Mouse (Mus musculus) lung, adult 18-20 months (tissue): ENCODE results near the gene Espn.

ENCODE experiments used
- DNase-seq, 2 experiments: peaks; one replicate each; pipeline ENCODE4 v3.0.0; 2022; ENCODE audit warnings: mixed read lengths in 2 of 2

Espn gene

DNA sequence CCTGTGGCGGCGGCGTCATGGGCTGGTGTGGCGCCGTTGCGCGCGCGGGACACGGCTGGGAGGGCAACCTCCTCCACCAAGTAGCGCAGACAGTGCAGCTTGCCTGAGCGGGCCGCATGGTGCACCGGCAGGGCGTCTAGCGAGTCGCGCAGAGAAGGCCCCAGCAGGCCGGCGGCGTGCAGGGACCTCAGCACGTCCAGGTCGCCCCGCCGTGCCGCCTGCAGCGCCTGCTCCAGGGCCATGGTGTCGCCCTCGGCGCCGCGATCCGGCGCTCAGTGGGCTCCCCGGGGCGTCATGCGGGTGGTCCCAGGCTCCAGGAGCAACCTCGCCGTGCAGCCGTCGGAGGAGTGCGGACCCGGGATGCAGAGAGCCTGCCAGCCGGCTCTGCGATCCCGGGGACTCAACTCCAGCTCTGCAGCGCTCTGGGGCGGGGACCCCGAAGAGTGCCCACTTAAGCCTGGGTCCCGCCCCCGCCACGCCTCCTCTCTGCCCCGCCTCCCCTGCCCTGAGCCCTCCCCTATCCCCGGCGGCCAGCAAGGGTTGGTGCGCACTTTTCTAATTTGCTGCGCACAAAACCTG is at the start of gene Espn:
Gene Espn (minus strand): TSS at position 406 of the 579 bp plus-strand sequence.
- peak; percentile 75 to 80 for DNase-seq

DNA sequence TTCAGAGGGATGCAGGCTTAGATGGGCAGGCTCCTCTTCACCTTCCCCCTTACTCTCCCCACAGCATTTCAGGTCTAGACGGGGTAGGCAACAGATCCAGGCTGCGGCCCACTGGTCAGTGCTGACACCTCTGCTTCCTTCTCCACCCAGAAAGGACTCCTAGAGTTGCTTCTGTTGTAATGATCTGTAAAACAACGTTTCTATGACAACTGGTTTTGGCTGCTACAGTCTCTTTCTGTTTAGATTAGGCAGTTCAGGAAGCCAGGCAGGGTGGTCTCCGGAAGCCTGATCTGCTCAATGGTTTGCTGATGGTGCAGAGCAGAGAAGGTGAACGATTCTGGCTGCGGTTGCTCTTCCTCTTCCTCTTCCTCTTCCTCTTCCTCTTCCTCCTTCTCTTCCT is 49.3 kb upstream of the Espn start:
- DNase-seq, result no peak

DNA sequence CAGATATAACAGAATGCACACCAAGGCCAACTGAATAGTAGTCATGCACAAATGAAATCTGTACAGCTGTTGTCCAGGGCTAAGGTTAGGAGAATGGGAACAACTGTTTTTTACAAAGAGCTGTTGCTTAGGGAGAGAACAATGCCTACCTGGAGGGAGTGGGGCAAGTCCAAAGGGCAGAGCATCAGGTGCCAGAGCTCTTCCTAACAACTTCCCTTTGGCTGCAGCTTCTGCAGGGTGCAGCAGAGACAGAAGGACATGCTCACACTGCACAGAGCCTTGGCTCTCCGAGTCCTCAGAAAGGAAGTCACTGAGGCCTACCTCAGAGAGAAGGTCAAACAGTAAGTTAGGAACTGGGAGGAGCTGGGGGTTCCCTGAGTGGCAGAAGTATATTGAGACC is 47.4 kb upstream of the Espn start:
- DNase-seq, result no peak

DNA sequence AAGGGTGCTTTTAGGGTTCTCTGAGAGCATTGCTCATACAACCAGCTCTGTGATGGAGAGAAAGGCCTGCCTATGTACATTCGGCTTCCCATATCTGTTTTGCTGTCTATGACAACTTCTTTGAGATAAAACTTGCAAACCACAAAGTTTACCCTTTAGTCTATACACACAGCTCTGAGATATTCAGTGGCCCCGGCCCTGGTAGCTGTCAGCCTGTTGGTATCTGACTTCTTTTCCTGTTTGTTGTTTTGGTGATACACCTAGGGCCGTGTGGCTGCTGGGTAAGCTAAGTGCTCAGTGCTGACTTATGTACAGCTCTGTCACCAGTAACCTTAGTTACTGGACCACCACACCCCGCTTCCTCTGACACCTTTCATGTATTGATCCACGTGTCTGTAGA is 45.4 kb upstream of the Espn start:
- DNase-seq, result no peak

DNA sequence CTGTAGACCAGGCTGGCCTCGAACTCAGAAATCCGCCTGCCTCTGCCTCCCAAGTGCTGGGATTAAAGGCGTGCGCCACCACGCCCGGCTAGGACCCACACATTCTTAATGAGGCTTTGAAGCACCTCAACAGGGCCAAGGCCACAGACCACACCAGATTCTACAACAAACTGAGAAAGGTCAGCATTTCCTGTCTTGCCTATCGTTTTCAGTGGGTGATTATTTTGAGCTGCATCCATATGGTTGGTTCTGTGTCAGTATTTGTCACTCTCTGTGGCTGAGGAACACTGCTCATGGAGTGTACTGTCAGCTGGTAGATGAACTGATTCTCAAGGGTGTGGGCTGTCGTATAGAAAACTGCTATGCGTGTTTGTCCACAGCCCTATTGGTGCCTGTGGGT is 44.1 kb upstream of the Espn start:
- DNase-seq, result no peak

DNA sequence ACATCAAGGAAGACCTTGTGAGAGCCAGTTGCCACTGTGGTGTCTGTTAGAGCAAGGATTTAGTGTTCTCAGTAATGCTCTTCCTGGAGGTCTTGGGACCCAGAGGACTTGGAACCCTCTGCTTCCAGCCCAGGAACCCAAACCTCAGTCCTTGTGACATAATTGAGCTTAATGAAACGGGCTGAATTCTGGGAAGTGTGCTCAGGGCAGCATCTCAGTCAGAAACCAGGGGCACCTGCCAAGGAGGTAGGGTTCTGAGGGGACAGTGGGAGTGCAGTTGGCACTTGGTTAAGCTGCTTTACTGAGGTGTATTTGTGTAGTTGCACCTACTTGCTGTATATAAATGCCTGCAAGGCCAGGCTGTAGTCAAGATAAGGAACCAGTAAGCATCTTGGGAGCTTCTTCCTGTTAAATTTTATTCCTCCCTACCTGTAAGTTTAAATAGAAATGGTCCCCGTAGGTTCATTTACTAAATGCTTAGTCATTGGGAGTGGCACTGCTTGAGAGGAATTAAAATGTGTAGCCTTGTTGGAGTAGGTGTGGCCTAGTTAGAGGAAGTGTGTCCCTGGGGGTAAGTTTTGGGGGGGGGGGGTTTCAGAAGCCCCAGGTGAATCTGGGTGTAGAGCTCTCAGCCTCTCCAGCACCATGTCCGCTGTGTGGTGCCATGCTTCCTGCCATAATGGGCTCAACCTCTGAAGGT is 42.5 kb upstream of the Espn start:
- no peak for DNase-seq

DNA sequence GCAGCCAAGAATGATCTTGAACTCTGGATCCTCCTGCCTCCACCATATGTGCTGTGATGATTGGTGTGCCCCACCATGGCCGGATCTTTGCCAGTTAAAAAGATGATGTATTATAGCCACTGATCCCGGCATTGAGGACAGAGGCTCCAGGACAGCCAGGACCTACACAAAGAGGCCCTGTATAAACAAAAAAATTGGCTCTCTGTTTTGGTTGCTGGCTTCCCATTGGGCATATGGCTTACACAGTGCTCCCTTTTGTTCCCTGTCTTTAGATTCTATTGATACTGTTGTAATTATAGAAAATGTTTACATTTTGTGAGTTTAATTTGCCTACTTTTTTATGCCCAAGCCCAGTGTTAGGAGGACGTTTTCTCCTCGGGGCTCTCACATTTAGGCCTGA is 40.4 kb upstream of the Espn start:
- DNase-seq, result no peak

DNA sequence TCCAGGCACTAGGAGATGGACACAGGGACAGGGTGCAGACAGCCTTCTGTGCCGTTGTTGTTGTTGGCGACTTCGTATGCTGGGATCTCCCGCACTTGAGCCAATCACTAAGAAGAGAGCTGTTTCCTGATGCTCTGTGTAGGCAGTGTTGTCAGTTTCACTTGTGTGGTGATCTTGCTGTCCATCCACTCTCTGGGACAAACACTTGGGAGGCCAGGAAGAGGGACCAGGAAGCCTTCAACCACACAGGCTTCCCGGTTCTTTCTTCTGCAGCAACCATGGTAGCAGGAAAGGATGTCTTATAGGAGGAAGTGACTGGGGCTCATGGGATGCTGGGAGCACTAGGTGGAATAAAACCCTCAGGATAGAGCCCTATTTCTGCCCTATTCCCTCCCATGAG is 38.5 kb upstream of the Espn start:
- no peak for DNase-seq

DNA sequence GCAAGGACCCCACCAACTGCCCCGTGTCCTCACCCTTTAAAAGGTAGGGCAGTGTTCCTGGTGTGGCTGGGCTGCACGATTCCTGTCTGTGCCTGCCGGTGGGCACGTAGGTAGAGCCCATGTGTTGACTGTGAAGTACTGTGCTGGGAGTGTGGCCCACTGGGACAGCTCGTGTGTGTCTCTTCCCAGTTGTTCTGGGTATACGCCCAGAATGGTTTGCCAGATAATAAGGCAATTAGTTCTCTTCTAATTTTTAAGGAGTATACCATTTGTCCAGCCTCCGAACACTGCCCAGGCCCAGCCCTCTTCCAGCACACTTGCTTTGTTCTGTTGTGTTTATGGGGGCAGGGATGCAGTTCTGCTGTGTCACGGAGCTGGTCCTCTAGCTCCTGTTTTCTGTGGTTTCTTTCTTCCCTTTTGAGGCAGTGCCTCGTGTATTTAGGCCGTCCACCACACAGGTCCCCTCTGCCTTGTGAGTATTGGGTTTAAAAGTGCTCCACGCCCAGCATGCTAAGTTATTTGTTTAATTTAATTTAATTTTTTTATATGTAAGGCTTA is 38.0 kb upstream of the Espn start:
- DNase-seq, result no peak

DNA sequence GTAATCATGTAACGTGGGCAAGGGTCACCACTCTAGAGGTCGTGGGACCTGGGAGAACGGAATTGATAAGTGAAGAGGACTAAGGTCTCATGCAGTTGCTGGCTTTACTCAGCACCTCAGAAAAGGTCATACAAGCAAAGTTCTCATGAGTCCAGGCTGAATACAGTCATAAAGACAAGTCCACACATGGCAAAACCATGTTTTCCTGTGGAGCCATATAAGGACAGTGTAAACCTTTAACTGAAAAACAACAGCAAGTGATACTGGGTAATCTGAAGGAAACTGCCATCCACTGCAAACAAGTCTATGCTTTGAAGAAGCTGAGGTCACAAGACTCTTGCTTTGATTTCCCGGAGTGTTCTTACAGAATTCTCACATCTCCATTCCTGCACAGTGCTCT is 37.5 kb upstream of the Espn start:
- DNase-seq, result no peak

DNA sequence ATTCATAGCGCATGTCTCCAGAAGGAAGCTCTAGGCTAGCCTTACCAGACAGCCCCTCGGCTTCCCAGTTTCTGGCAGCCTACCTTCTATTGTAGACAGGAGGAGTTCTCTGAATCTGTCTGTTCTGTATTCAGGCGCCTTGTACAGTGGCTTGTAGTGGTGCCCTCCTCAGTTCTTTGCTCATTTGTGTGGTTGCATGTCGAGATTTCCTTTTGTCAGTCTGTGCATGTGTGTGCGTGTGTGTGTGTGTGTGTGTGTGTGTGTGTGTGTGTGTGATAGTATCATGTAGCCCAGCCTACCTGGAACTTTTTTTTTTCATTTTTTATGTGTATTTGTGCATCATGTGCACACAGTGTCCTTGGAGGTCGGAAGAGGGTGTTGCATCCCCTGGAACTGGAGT is 36.9 kb upstream of the Espn start:
- no peak for DNase-seq

DNA sequence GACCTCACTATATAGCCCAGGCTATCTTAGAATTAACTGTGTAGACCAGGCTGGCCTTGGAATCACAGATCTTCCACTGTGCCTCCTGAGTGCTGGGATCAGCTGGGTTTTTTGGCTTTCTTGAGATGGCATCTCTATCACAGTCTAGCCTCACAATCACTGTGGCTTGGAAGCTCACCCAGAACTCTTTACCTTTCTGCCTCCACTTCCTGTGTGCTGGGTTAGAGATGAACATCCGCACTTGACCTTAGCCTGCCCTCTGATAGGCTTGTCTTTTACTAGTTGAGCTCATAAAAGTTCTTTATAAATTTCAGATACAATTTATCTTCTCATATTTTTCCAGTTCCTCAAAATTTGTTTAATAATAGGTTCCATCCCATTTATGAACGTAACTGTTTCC is 36.5 kb upstream of the Espn start:
- no peak for DNase-seq

DNA sequence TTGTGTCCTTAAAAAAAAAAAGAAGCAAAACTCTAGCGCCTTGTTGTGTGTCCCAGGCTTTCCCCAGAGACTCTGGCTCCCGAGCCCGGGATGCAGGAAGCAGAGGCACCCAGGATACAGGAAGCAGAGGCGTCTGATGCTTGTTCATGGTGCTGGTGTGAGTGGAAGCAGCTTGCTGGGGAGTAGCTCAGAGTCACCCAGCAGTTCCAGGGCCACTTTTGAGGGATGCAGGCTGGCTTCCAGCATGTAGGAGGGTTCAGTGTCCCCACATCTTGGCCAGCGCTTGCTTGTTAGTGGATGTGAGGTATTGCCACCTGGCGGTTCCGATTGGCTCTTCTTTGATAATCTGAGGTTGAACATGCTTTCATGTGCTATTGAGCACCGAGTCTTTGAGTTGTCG is 35.0 kb upstream of the Espn start:
- DNase-seq, result no peak

DNA sequence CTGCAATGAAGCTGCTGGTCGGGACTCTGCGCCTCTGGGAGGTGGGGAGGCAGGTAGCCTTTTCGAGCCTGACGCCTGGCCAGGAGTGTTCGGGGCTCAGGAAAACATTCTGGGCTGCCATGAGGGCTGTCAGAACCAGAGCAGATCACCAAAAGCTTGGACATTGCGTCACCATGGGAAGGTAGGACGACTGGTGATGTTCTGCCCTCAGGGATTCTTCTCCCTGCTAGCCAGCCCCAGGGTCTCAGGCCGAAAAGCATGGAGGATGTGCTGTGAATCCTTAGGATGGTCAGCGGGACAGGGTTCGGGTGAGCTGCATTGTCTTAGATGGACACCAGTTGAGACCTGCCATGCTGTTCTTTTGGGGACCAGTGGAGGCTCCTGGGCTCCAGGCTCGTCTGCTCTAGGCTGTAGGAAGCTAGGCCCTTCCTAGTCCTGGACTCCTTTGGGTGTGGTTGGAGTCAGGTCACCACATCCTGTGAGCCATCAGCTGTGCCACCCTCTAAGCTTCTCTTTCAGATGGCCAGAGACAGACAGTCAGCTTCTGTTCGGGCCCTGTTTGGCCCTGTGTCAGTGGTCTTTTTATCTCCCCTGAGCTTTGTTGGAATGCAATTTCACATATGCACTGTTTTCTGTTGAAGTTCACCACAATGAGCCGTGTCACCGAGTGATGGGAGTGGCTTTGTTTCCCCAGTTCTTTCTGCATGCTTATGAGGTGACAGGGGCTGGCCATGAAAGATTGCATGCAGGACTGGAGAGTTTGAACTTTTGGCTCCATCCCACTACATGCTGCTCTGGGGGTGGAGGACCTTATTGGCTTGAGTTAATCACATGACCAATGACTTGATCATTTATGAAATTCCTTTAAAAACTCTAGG is 34.3 kb upstream of the Espn start:
- DNase-seq, result no peak

DNA sequence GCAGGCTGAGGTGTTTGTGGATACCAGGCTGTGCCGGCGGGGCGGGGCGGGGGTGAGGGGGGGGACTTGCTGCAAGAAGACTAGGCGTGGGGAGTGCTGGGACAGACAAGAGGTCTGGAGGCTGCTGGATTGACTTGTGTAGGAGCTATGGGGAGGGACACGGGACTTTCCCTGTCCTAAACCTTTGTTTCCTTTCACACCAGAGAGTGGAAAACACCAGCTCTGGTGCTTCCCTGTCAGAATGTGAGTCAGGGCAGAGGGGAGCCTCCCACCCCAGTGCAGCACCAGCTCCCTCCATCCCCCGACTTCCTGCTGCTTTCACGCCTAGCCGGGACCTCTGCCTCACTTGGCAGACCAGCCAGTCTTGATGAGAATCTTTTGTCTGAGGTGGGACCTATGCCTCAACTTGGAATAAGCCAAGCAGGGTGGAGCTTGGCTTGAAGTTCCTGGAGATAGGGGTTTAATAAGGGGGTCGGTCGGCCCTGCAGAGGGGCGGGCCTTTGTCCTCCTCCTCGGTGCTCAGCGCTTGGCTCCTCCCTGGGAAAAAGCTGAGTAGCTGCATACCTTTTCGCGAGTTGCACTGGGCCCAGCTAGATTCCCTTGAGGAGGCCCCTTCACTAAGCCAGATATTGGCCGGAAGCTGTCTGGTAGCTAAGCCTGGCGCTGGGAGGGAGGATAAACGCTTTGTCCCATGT is 33.5 kb upstream of the Espn start:
- no peak for DNase-seq

DNA sequence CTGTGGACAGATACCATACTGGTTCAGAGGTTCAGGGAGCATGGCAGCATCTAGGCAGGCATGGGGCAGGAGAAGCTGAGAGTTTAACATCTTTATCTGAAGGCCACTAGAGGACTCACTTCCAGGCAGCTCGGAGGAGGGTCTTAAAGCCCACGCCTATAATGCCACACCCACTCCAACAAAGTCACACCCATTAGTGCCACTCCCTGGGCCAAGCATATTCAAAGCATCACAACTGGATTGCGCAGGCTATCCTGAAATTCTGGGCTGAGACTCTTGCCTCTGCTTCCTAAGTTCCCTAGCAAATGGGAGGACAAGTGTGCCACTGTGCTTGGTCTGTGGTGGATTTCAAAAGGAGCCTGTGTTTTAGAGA is 33.0 kb upstream of the Espn start:
- DNase-seq, result peak in 1 of 2 experiments; percentile 62

DNA sequence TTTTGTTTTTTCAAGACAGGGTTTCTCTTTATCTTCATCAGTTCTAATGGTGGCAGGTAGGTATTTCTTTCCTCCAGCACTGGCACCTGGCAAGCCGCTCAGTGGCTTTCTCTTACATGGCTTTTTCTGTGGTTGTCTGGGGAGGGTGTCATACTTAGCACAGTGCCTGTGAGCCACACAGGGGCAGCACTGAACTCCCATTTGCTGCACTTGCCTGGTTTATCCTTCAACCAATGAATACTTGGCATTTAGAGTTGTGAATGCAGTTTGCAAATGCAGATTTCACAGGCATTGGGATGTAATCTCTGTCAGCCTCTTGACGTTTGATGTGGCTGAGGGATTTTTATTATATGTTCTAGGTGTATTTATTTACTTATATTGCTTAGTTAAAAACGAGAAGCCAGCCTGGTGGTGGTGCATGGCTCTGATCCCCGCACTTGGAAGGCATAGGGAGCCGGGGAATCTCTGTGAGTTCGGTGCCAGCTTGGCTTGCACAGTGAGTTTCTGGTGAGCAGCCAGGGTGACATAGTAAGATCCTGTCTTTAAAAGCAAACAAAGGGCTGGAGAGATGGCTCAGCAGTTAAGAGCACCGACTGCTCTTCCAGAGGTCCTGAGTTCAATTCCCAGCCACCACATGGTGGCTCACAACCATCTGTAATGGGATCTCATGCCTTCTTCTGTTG is 32.3 kb upstream of the Espn start:
- no peak for DNase-seq

DNA sequence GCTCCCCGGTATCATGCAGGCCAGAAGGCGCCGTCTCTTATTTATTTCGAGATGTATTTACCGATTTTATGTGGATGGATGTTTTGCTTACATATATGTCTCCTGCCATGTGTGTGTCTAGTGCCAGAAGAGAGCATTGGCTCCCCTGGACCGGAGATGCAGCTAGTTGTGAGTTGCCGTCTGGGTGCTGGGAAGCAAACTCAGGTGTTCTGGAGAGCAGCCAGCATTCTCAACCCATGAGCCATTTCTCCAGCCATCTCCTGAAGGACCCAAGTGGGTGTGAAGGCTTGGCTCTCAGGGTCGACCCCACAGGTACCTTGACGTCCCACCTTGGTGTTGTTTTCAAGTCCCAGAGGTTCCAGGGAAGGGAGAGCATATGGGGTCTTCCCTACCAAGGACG is 30.0 kb upstream of the Espn start:
- DNase-seq, result no peak

DNA sequence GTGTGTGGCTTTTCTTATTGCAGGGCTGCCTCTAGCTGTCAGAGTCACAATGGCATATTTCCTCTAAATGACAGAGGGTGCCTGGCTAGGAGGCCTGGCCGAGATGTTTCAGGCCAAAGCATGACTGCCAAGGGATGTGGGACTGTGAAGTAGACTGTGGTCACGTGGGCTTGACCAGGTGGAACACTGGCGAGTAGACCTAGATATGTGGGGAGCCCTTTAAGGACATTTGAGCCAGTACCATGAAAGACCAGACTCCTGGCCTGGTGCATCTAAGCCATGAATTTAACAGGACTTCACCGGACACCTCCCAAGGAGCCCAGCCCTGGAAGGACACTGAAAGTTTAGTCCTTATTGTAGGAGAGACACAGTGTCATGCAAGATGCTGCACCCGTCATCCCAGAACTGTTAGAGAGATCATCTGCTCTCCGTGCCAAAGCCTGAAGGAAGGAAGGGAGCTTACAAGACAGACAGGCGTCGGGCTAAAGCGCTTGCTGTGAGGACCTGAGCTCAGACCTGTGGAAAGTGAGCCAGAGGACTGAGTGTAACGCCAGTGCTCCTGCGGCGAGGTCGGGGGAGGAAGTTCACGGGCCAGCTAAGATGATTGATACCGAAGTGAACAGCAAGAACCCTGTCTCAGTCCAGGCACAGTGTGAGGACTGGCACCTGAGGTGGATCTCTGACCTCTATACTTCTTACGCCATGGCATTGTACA is 27.9 kb upstream of the Espn start:
- DNase-seq, result no peak

DNA sequence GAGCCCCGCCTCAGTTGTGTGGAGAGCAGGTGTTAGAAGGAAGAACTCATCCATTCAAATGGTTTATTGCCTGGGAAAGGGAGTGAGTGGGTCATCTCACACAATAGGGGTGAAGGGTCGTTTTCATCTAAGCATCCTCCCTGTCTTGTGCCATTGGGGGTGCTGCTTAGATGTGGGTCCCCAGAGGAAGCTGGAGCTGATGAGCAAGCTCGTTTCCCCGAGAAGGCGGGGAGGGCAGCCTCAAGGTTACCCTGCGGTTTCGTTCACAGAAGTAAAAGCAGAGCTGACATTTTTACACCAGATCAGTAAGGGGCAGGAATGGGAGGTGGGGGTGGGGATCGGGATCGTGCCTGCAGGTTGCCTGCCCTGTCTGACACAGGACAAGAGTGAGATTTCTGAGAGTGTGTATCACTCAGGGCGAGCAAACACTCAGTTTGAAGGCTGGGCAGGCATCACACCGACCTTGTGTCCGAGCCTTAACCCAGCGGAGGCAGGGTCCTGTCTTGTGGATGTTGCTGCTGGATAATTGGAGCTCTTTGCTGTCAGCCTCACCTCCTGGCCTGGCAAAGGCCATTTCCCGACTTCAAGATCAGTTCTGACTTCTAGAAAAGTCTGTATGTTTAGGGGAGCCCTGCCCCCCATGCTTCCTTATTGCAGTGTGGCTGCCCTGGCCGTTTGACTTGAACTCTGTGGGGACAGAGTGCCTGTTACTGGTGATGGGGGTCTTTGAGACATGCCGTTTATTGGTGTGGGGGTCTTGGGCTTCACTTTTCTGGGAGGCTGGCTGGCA is 26.9 kb upstream of the Espn start:
- DNase-seq, result no peak

DNA sequence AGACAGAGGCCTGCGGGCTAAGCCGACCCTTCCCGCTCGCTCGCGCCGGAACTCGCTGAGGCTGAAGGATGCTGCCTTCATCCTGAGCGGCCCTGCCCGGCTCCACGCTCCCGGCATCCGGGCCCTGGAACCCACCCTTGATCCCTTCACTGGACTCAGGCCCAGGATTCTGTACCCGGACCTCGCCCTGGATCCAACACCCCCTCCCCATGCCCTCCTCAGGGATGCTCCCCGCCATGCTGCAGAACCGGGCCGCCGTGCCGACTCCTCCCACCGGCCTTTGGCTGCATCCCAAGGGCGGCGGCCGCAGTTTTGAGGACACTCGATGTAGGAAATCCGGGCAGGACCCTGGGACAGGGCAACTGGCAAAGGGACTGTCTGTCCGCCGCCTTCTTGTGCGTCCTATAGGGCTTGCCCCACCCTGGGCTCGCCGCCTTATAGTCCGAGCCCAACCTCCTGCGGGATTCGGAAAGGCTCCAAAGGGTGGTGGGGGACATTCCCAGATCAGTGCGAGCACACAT is 26.2 kb upstream of the Espn start:
- DNase-seq, result peak; percentile 75 to 79
